Mouse (Mus musculus): Measurements from ENCODE around the gene Htatip2.
A peak's percentile ranks its signal among the peaks of the same experiment; 100 is the strongest.

- TF ChIP-seq CTCF (IDR thresholded peaks at IDR 0.05; ENCODE audit: low read depth) (peak; percentile 97), EP300 (optimal IDR thresholded peaks at IDR 0.05) (no peak)
Measured at GRCm38 (mm10) chr7:49778114-49778901, 19.4 kb downstream of the Htatip2 start, which contains the start of gene Prmt3.
